Mouse (Mus musculus) spleen, adult 2 months (tissue): ENCODE measurements around the gene Hadhb.

Source experiments
- CTCF ChIP-seq: fragments of 200-500 bp; IDR thresholded peaks from 2 replicates; pipeline ENCODE4 v1.5.1; 2011; ENCODE audit warnings: mild to moderate bottlenecking, inconsistent platforms; ENCODE audit not compliant: insufficient read depth, insufficient read length, insufficient replicate concordance; ENCODE audit errors: extremely low read depth
- POLR2A ChIP-seq: fragments of 200-500 bp; IDR thresholded peaks from 2 replicates; pipeline ENCODE4 v1.6.1; 2011; ENCODE audit warnings: low read depth, low read length, inconsistent platforms

- TF ChIP-seq POLR2A (no peak), CTCF (no peak)
These were observed 49.4 kb downstream of the Hadhb start for GRCm38 (mm10) chr5:30204441-30204840.
